Mouse (Mus musculus) liver, embryonic 13.5 days (tissue): ENCODE measurements around the gene Csrnp1. TPM values are rescaled to one million over a fixed set of nuclear protein-coding genes. Genes with fewer than 3 reads are reported as not detected.

ENCODE experiments used
- polyA plus RNA-seq: library from polyadenylated mRNA; unstranded; fragments of >200 nt; fragmentation: Nextera tagmentation; extraction: Ambion mirVana; gene quantifications from 2 replicates; pipeline ENCODE4 v1.2.1, GENCODE M21; 2015

Csrnp1 gene
- polyA plus RNA-seq, 1 experiment from 2014 or later, result 1.3 TPM

Other genes starting within 250 kb of the Csrnp1 start
- gene Scn11a, start 159.2 kb downstream of the Csrnp1 start, polyA plus RNA-seq, result not detected in 2 replicates
- gene Wdr48, start 89.8 kb downstream of the Csrnp1 start, polyA plus RNA-seq, result 22.8 and 27.8 TPM in 2 replicates
- gene Gorasp1, start 47.1 kb downstream of the Csrnp1 start, polyA plus RNA-seq, result 10.4 and 12.6 TPM in 2 replicates
- gene Ttc21a, start 47.1 kb downstream of the Csrnp1 start, polyA plus RNA-seq, result 0.08 and 0.09 TPM in 2 replicates
- 0.01 and 0.14 TPM in 2 replicates for gene Xirp1, start 38.9 kb upstream of the Csrnp1 start, polyA plus RNA-seq
- gene Cx3cr1, start 85.2 kb upstream of the Csrnp1 start, polyA plus RNA-seq, result 3.5 and 4.3 TPM in 2 replicates
- 0.13 TPM in 1 of 2 replicates, not detected in the other for gene Ccr8, start 107.5 kb upstream of the Csrnp1 start, polyA plus RNA-seq
- gene Slc25a38, start 125.7 kb upstream of the Csrnp1 start, polyA plus RNA-seq, result 137 and 138 TPM in 2 replicates
- 1,061 and 1,158 TPM in 2 replicates for gene Rpsa, start 143.0 kb upstream of the Csrnp1 start, polyA plus RNA-seq
- not detected in 2 replicates for gene Mobp, start 165.0 kb upstream of the Csrnp1 start, polyA plus RNA-seq